Mouse (Mus musculus) lung, embryonic 15.5 days (tissue): ENCODE results near the gene Fsd2. TPM values are rescaled to one million over a fixed set of nuclear protein-coding genes. Genes with fewer than 3 reads are reported as not detected.

ENCODE experiments used
- ATAC-seq: fragments of 200-750 bp; cut with Nextera tagmentation; 2 replicates; pipeline ENCODE4 v1.8.0; 2017; ENCODE audit warnings: moderate number of reproducible peaks, borderline replicate concordance; ENCODE audit not compliant: low FRiP score, low TSS enrichment; ENCODE audit errors: extremely low read depth
- H3K27ac ChIP-seq: fragments of 300-500 bp; sonication (generic); 2 replicates; pipeline ENCODE4 v1.5.1; 2015; ENCODE audit warnings: moderate library complexity, mild to moderate bottlenecking, inconsistent platforms
- H3K27me3 ChIP-seq: fragments of 300-500 bp; sonication (generic); 2 replicates; pipeline ENCODE4 v1.6.1; 2015; ENCODE audit warnings: inconsistent platforms
- H3K36me3 ChIP-seq: fragments of 300-500 bp; sonication (generic); 2 replicates; pipeline ENCODE4 v1.6.1; 2015; ENCODE audit warnings: inconsistent platforms
- H3K4me1 ChIP-seq: fragments of 300-500 bp; sonication (generic); 2 replicates; pipeline ENCODE4 v1.6.1; 2015; ENCODE audit warnings: inconsistent platforms
- H3K4me2 ChIP-seq: fragments of 300-500 bp; sonication (generic); 2 replicates; pipeline ENCODE4 v1.6.1; 2015; ENCODE audit warnings: inconsistent platforms, mild to moderate bottlenecking, moderate library complexity
- H3K4me3 ChIP-seq: fragments of 300-500 bp; sonication (generic); 2 replicates; pipeline ENCODE4 v1.5.1; 2015; ENCODE audit warnings: mild to moderate bottlenecking, inconsistent platforms
- H3K9ac ChIP-seq: fragments of 300-500 bp; sonication (generic); 2 replicates; pipeline ENCODE4 v1.6.1; 2015; ENCODE audit warnings: inconsistent platforms
- H3K9me3 ChIP-seq: fragments of 300-500 bp; sonication (generic); 2 replicates; pipeline ENCODE4 v1.6.1; 2016; ENCODE audit warnings: inconsistent platforms
- WGBS: fragments of 180-500 bp; shearing (Covaris S2); methylation state at CpG from one replicate; pipeline ENCODE4 v1.1.7; 2015; 5-methylcytosine and 5-hydroxymethylcytosine counted together
- polyA plus RNA-seq: library from polyadenylated mRNA; unstranded; fragments of >200 nt; fragmentation: Nextera tagmentation; extraction: Ambion mirVana; gene quantifications from 2 replicates; pipeline ENCODE4 v1.2.1, GENCODE M21; 2015

Gene Fsd2
- polyA plus RNA-seq, 1 experiment from 2014 or later, result 1.8 TPM

- H3K36me3 ChIP-seq, result 0 out of 2 replicates have a peak, but pooled peaks cover 7% of the 10 kb centered on the region
- H3K27me3 ChIP-seq, result no peaks in the 10 kb centered on the region
- under 1% methylated on average over 87 of the region's 96 CpGs for WGBS
- peak within 1 kb of the TSS; percentile 91 for H3K4me3 ChIP-seq
- H3K27ac ChIP-seq, result peak within 1 kb of the TSS; percentile 95
- ATAC-seq, result peak; percentile 99
- peak within 1 kb of the TSS; percentile 73 for H3K9ac ChIP-seq
- peak within 1 kb of the TSS; percentile 83 for H3K4me2 ChIP-seq
- H3K9me3 ChIP-seq, result no peaks in the 10 kb centered on the region
- peaks cover 17% of the 10 kb centered on the region for H3K4me1 ChIP-seq
Observed at GRCm38 (mm10) chr7:81571108-81571940, 4.6 kb upstream of the Fsd2 start, which contains the start of gene Whamm. Gene Whamm, plus strand, starts transcription at chr7:81571266.

- H3K27me3 ChIP-seq, result no peaks in the 10 kb centered on the region
- peaks cover 17% of the 10 kb centered on the region for H3K4me1 ChIP-seq
- peak; percentile 6; the same call in 1 of the 2 replicates for ATAC-seq
- peak overlapping the region; percentile 91 for H3K4me3 ChIP-seq
- no peak overlapping the region for H3K27ac ChIP-seq
- 2% methylated on average over 5 of the region's 5 CpGs for WGBS
- 0 out of 2 replicates have a peak, but pooled peaks cover 3% of the 10 kb centered on the region for H3K36me3 ChIP-seq
- no peaks in the 10 kb centered on the region for H3K9me3 ChIP-seq
- no peak overlapping the region for H3K9ac ChIP-seq
- H3K4me2 ChIP-seq, result peak overlapping the region; percentile 83
Observed at GRCm38 (mm10) chr7:81570752-81571107, 4.0 kb upstream of the Fsd2 start.

GRCm38 (mm10) chr7:81570271-81570670 is 3.5 kb upstream of the Fsd2 start:
- no peak for ATAC-seq

GRCm38 (mm10) chr7:81569851-81570250 is 3.1 kb upstream of the Fsd2 start:
- 96% methylated on average over 1 of the region's 1 CpGs for WGBS
- H3K27ac ChIP-seq, result no peak overlapping the region

More at GRCm38 (mm10) chr7:81570271-81570670, 3.5 kb upstream of the Fsd2 start:
- Histone ChIP-seq H3K4me2 (no peak overlapping the region), H3K27me3 (no peaks in the 10 kb centered on the region), H3K4me3 (no peak overlapping the region), H3K27ac (no peak overlapping the region), H3K36me3 (no peaks in the 10 kb centered on the region), H3K9ac (no peak overlapping the region), H3K4me1 (peaks cover 17% of the 10 kb centered on the region), H3K9me3 (no peaks in the 10 kb centered on the region)
- WGBS, result 93% methylated on average over 3 of the region's 3 CpGs

GRCm38 (mm10) chr7:81567396-81567795 is 652 bp upstream of the Fsd2 start:
- no peak overlapping the region for H3K4me2 ChIP-seq
- no peaks in the 10 kb centered on the region for H3K27me3 ChIP-seq
- WGBS, result 89% methylated on average over 5 of the region's 5 CpGs
- H3K4me3 ChIP-seq, result no peak overlapping the region
- no peak overlapping the region for H3K27ac ChIP-seq
- no peak overlapping the region for H3K9ac ChIP-seq
- no peak for ATAC-seq
- no peaks in the 10 kb centered on the region for H3K36me3 ChIP-seq
- peaks cover 6% of the 10 kb centered on the region for H3K4me1 ChIP-seq
- no peaks in the 10 kb centered on the region for H3K9me3 ChIP-seq

More at GRCm38 (mm10) chr7:81569851-81570250, 3.1 kb upstream of the Fsd2 start:
- Histone ChIP-seq H3K4me2 (no peak overlapping the region), H3K4me1 (peaks cover 17% of the 10 kb centered on the region), H3K36me3 (no peaks in the 10 kb centered on the region), H3K27me3 (no peaks in the 10 kb centered on the region), H3K9me3 (no peaks in the 10 kb centered on the region), H3K9ac (no peak overlapping the region), H3K4me3 (no peak overlapping the region)
- ATAC-seq, result no peak

- Histone ChIP-seq H3K4me3 (no peak overlapping the region), H3K4me2 (no peak overlapping the region), H3K9ac (no peak overlapping the region), H3K36me3 (no peaks in the 10 kb centered on the region), H3K4me1 (no peaks in the 10 kb centered on the region; the same call in 1 of the 2 replicates), H3K9me3 (no peaks in the 10 kb centered on the region), H3K27me3 (no peaks in the 10 kb centered on the region), H3K27ac (no peak overlapping the region)
- ATAC-seq, result no peak
- WGBS, result 57% methylated on average over 4 of the region's 4 CpGs
Observed at GRCm38 (mm10) chr7:81566332-81566731, 412 bp downstream of the Fsd2 start.

GRCm38 (mm10) chr7:81565381-81566055 is 1.2 kb downstream of the Fsd2 start:
- Histone ChIP-seq H3K27me3 (no peaks in the 10 kb centered on the region), H3K36me3 (no peaks in the 10 kb centered on the region), H3K9ac (no peak overlapping the region), H3K4me3 (no peak overlapping the region), H3K4me1 (peaks cover 7% of the 10 kb centered on the region), H3K4me2 (no peak overlapping the region), H3K27ac (no peak overlapping the region), H3K9me3 (no peaks in the 10 kb centered on the region)
- WGBS, result 53% methylated on average over 7 of the region's 7 CpGs
- ATAC-seq, result no peak

- Histone ChIP-seq H3K4me2 (no peak overlapping the region), H3K4me1 (peaks cover 15% of the 10 kb centered on the region), H3K9me3 (no peaks in the 10 kb centered on the region), H3K27me3 (no peaks in the 10 kb centered on the region), H3K4me3 (no peak overlapping the region), H3K27ac (no peak overlapping the region), H3K36me3 (no peaks in the 10 kb centered on the region), H3K9ac (no peak overlapping the region)
- ATAC-seq, result no peak
- WGBS, result 87% methylated on average over 7 of the region's 7 CpGs
Observed at GRCm38 (mm10) chr7:81564766-81565165, 2.0 kb downstream of the Fsd2 start.

- peaks cover 15% of the 10 kb centered on the region for H3K4me1 ChIP-seq
- H3K27ac ChIP-seq, result no peak overlapping the region
- no peak for ATAC-seq
- no peaks in the 10 kb centered on the region for H3K9me3 ChIP-seq
- no peak overlapping the region for H3K9ac ChIP-seq
- no peaks in the 10 kb centered on the region for H3K27me3 ChIP-seq
- WGBS, result 73% methylated on average over 4 of the region's 4 CpGs
- no peaks in the 10 kb centered on the region for H3K36me3 ChIP-seq
- no peak overlapping the region for H3K4me2 ChIP-seq
- H3K4me3 ChIP-seq, result no peak overlapping the region
Observed at GRCm38 (mm10) chr7:81563506-81564015, 3.2 kb downstream of the Fsd2 start.

GRCm38 (mm10) chr7:81561211-81561610 is 5.5 kb downstream of the Fsd2 start:
- H3K9ac ChIP-seq, result no peak overlapping the region
- no peak for ATAC-seq
- H3K27ac ChIP-seq, result no peak overlapping the region

GRCm38 (mm10) chr7:81560101-81561049 is 6.4 kb downstream of the Fsd2 start:
- WGBS, result 33% methylated on average over 8 of the region's 8 CpGs
- Histone ChIP-seq H3K4me1 (peaks cover 26% of the 10 kb centered on the region), H3K36me3 (no peaks in the 10 kb centered on the region), H3K27me3 (no peaks in the 10 kb centered on the region), H3K4me3 (no peak overlapping the region), H3K27ac (no peak overlapping the region), H3K9me3 (no peaks in the 10 kb centered on the region), H3K9ac (no peak overlapping the region), H3K4me2 (0 out of 2 replicates have a peak overlapping the region, but pooled peaks have one; percentile 8)
- ATAC-seq, result no peak

More at GRCm38 (mm10) chr7:81561211-81561610, 5.5 kb downstream of the Fsd2 start:
- peaks cover 26% of the 10 kb centered on the region for H3K4me1 ChIP-seq
- H3K36me3 ChIP-seq, result no peaks in the 10 kb centered on the region
- H3K9me3 ChIP-seq, result no peaks in the 10 kb centered on the region
- 57% methylated on average over 5 of the region's 5 CpGs for WGBS
- no peak overlapping the region for H3K4me2 ChIP-seq
- no peaks in the 10 kb centered on the region for H3K27me3 ChIP-seq
- H3K4me3 ChIP-seq, result no peak overlapping the region
